5 mouse cellular contexts compared by ENCODE assay signal in the genomic region with DNA sequence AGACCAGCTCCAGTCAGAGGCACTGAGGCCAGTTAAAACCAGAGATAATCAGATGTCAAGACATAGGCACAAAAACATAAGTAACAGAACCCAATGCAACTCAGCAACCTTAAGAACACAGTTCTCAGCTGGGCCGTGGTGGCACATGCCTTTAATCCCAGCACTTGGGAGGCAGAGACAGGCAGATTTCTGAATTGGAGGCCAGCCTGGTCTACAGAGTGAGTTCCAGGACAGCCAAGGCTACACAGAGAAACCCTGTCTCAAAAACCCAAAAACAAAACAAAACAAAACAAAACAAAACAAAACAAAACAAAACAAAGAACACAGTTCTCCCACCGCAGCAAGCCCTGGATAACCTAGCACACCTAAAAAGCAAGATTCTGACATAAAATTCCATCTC.
A peak's percentile ranks its signal among the peaks of the same experiment; 100 is the strongest.
DNase-seq lines count a peak whose midpoint lies in the region.

No protein-coding gene starts in this region.

- DNase-seq in heart, postnatal 4 days: peak; percentile 7
- DNase-seq in kidney, postnatal 14 days: peak; percentile 5
- peak; percentile 2 for DNase-seq in spleen, adult 12 weeks (ENCODE audit: low spot score)
- peak; percentile 3 to 6 for DNase-seq in spleen, postnatal 36 days (ENCODE audit: low spot score in 2 of 2)
- DNase-seq in thymus, postnatal 10 days (ENCODE audit: low spot score in 2 of 2): peak; percentile 4 to 7

Comparison
In these comparisons a context has a peak if more than half of its experiments do, and no peak if none do; other contexts are left out.
1. Peak in every context shown above with its lines: DNase-seq.